Mouse (Mus musculus) ES-Bruce4 (cell line): Measurements from ENCODE around the gene Gria2.

Source experiments
- CTCF ChIP-seq: IDR thresholded peaks from one replicate; pipeline ENCODE4 v1.8.1; 2011; ENCODE audit warnings: low read depth, low read length
- EP300 ChIP-seq: IDR thresholded peaks from 2 replicates; pipeline ENCODE4 v1.6.1; 2011; ENCODE audit warnings: low read depth, low read length; ENCODE audit not compliant: insufficient read depth
- POLR2A ChIP-seq: IDR thresholded peaks from one replicate; pipeline ENCODE4 v1.8.1; 2011; ENCODE audit warnings: low read length; ENCODE audit not compliant: insufficient read depth

DNA sequence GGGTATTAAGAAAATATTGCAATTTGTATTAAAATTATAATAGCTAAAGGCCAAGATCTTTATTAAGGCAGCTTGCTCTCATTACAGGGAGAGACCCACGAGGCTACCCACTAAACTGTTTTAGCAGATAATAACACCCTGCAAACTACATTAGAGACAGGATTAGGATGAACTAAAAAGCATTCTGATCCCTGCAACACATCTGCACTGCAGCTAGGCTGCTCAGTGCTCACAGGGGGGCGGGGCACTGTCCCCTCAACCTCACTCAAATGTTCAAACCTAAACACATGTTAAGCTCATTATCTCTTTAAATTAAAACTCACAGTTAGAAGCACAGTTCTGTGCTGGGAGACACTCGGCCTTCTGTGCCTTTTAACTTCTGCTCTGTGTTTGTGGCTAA is 89.5 kb downstream of the Gria2 start:
- no peak for TF ChIP-seq CTCF
- TF ChIP-seq POLR2A, result no peak
- TF ChIP-seq EP300, result no peak
